Mouse (Mus musculus): ENCODE data around the gene Vmn1r235. TPM values are rescaled to one million over a fixed set of nuclear protein-coding genes. Genes with fewer than 3 reads are reported as not detected.
"Not testable (repeated sequence)": the region's sequence is repeated elsewhere in the genome, so short reads cannot be mapped to it uniquely, and the experiment has no call there.

The Vmn1r235 gene
- not detected in 2 replicates for polyA plus RNA-seq (2015; fragmentation: Nextera tagmentation; extraction: Ambion mirVana)

DNA sequence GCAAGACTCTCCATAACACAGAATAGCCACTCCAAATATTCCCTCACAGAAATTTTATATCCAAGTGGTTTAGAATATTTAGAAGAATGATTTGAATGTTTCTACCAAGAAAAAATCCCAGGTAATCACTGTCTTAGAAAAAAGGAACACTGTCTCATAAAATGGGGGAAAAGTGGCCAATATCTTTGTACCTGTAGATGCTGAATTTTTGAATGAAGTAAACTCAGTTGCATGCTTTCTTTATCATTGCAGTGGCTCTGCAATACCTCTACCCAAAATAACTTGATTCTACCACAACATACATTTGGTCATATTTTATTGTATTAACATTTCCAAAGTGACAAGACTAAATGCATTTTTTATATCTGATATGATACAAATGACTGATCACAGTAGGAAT lies at the start of gene Vmn1r235:
Gene Vmn1r235, plus strand, starts transcription at position 301 of the 400 bp plus-strand sequence.
- TF ChIP-seq EP300 (optimal IDR thresholded peaks at IDR 0.05) (no peak), CTCF (IDR thresholded peaks at IDR 0.05; ENCODE audit: low read depth) (no peak)
- H3K9me3 ChIP-seq (ENCODE audit: control insufficient read depth, low read length) = no peaks in the 10 kb centered on the region
- H3K4me1 ChIP-seq (replicated peaks; ENCODE audit: control insufficient read depth, insufficient read depth) = no peaks in the 10 kb centered on the region
- DNase-seq (ENCODE audit: low spot score) (no peak), ATAC-seq (ENCODE audit: low FRiP score, low TSS enrichment) (no peak)
- H3K4me3 ChIP-seq (ENCODE audit: low read depth, low read length) = no peak within 1 kb of the TSS
- no peaks in the 10 kb centered on the region for H3K27me3 ChIP-seq (ENCODE audit: control insufficient read depth, insufficient read depth, low read length)
- H3K27ac ChIP-seq (replicated peaks) = no peak within 1 kb of the TSS
- H3K36me3 ChIP-seq (ENCODE audit: control insufficient read depth, insufficient read depth, low read length) = no peaks in the 10 kb centered on the region
- no peak within 1 kb of the TSS for H3K9ac ChIP-seq (ENCODE audit: low read length)
- H3K4me2 ChIP-seq (replicated peaks; ENCODE audit: low read depth) = no peak within 1 kb of the TSS

DNA sequence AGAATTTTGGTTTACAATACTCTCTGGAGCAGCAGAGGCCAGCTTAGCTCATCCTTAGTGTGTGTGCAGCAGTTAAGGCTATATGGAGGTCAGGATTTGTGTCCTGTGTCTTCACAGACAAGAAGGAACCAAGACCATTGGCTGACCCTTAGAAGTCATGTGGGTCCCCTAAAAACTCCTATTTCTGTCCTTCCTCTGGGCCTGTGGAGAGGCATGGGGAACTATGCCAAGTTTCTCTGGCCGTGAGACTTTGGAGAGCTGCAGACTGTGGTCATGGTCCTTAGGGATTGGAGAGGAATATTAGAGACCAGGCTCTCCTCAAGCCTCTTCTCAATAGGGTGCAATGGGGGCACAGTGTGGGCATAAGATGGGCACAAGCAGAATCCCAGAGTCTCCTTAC lies 45.1 kb upstream of the Vmn1r235 start:
- not testable (repeated sequence) for H3K36me3 ChIP-seq (ENCODE audit: control insufficient read depth, insufficient read depth, low read length)

DNA sequence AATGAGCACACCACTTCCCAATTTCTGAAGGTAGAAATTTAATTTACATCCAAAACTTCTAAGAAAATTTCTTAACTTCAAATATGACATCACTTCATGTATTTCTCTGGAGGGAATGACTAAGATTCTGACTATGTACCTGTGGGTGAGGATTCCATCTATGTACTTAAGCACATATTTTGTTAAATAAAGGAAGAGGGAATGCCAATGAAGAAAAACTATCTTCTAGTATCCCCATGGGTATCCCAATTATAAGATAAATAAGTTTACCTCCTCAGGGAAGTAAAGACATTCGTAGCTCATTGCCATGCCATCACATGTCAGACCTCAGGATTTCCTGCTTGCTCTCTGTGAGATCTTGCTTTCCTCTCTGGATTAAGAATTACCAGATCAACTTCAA lies 30.4 kb upstream of the Vmn1r235 start, which contains the start of gene Vmn1r234:
Gene Vmn1r234, plus strand, starts transcription at position 301 of the 400 bp plus-strand sequence.
- Histone ChIP-seq H3K36me3 (ENCODE audit: control insufficient read depth, insufficient read depth, low read length) (no peaks in the 10 kb centered on the region), H3K27me3 (ENCODE audit: control insufficient read depth, insufficient read depth, low read length) (no peaks in the 10 kb centered on the region), H3K9ac (ENCODE audit: low read length) (no peak within 1 kb of the TSS), H3K4me3 (ENCODE audit: low read depth, low read length) (no peak within 1 kb of the TSS), H3K27ac (replicated peaks) (no peak within 1 kb of the TSS), H3K9me3 (ENCODE audit: control insufficient read depth, low read length) (no peaks in the 10 kb centered on the region), H3K4me2 (replicated peaks; ENCODE audit: low read depth) (no peak within 1 kb of the TSS), H3K4me1 (replicated peaks; ENCODE audit: control insufficient read depth, insufficient read depth) (no peaks in the 10 kb centered on the region)
- no peak for ATAC-seq (ENCODE audit: low FRiP score, low TSS enrichment)
- TF ChIP-seq CTCF (IDR thresholded peaks at IDR 0.05; ENCODE audit: low read depth) (no peak), EP300 (optimal IDR thresholded peaks at IDR 0.05) (no peak)
- WGBS = 68% methylated on average over 1 of the region's 1 CpGs
- no peak for DNase-seq (ENCODE audit: low spot score)

More for the DNA sequence above, 45.1 kb upstream of the Vmn1r235 start:
- not testable (repeated sequence) for H3K4me2 ChIP-seq (replicated peaks; ENCODE audit: low read depth); H3K9me3 ChIP-seq (ENCODE audit: control insufficient read depth, low read length); H3K27ac ChIP-seq (replicated peaks); DNase-seq (ENCODE audit: low spot score); H3K9ac ChIP-seq (ENCODE audit: low read length); H3K4me1 ChIP-seq (replicated peaks; ENCODE audit: control insufficient read depth, insufficient read depth); ATAC-seq (ENCODE audit: low FRiP score, low TSS enrichment); H3K27me3 ChIP-seq (ENCODE audit: control insufficient read depth, insufficient read depth, low read length); H3K4me3 ChIP-seq (ENCODE audit: low read depth, low read length)
- 72% methylated on average over 1 of the region's 1 CpGs for WGBS

DNA sequence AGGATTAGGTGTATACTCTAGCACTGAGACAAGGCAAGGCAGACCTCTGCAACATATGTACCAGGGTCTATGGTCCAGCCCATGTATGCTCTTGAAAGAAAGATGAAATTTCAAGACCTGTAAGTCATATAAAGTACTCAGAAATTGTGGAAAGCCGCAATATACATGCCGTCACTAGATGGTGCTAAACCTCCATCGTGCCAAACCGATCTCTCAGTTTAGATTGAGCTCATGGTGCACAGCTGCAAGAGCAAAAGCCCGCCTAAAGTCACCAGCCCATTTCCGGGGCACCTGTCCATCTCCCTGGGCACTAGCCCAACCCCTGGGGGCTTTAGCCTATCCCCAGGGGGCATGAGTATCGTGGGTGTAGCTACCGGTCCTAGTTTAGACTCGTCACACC lies 24.6 kb upstream of the Vmn1r235 start:
- Histone ChIP-seq H3K4me3 (ENCODE audit: low read depth, low read length) (no peak overlapping the region), H3K9ac (ENCODE audit: low read length) (no peak overlapping the region), H3K27me3 (ENCODE audit: control insufficient read depth, insufficient read depth, low read length) (no peaks in the 10 kb centered on the region), H3K27ac (replicated peaks) (no peak overlapping the region), H3K4me1 (replicated peaks; ENCODE audit: control insufficient read depth, insufficient read depth) (no peaks in the 10 kb centered on the region), H3K4me2 (replicated peaks; ENCODE audit: low read depth) (no peak overlapping the region), H3K9me3 (ENCODE audit: control insufficient read depth, low read length) (no peaks in the 10 kb centered on the region), H3K36me3 (ENCODE audit: control insufficient read depth, insufficient read depth, low read length) (no peaks in the 10 kb centered on the region)
- DNase-seq (ENCODE audit: low spot score) (peak; percentile 53), ATAC-seq (ENCODE audit: low FRiP score, low TSS enrichment) (no peak)
- TF ChIP-seq CTCF (IDR thresholded peaks at IDR 0.05; ENCODE audit: low read depth) (peak; percentile 78), EP300 (optimal IDR thresholded peaks at IDR 0.05) (no peak)
- 27% methylated on average over 9 of the region's 9 CpGs for WGBS

DNA sequence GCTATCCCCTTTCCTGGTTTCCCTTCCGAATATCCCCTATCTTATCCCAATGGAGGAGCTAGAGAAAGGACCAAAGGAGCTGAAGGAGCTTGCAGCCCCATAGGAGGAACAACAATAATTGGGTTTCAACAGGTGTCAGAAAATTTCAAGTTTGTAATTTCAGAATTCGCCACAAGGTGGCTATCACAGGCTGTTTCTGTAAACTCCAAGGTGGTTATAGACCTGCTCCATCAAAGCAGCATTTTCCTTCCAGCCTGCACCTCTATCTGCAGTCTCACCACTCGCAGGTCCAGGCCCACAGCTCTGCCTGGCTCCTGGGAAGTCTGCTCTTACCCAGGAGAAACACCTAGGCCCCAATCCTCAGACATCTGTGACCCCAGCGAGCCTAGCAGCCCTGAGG lies 15.9 kb downstream of the Vmn1r235 start:
- Histone ChIP-seq H3K27me3 (ENCODE audit: control insufficient read depth, insufficient read depth, low read length) (no peaks in the 10 kb centered on the region), H3K36me3 (ENCODE audit: control insufficient read depth, insufficient read depth, low read length) (no peaks in the 10 kb centered on the region), H3K27ac (replicated peaks) (no peak overlapping the region), H3K4me2 (replicated peaks; ENCODE audit: low read depth) (no peak overlapping the region), H3K9ac (ENCODE audit: low read length) (no peak overlapping the region), H3K9me3 (ENCODE audit: control insufficient read depth, low read length) (no peaks in the 10 kb centered on the region), H3K4me1 (replicated peaks; ENCODE audit: control insufficient read depth, insufficient read depth) (no peaks in the 10 kb centered on the region), H3K4me3 (ENCODE audit: low read depth, low read length) (no peak overlapping the region)
- DNase-seq (ENCODE audit: low spot score) (no peak), ATAC-seq (ENCODE audit: low FRiP score, low TSS enrichment) (peak; percentile 56; the same call in 1 of the 2 replicates)
- TF ChIP-seq EP300 (optimal IDR thresholded peaks at IDR 0.05) (no peak), CTCF (IDR thresholded peaks at IDR 0.05; ENCODE audit: low read depth) (peak; percentile 70)
- 8% methylated on average over 4 of the region's 4 CpGs for WGBS

DNA sequence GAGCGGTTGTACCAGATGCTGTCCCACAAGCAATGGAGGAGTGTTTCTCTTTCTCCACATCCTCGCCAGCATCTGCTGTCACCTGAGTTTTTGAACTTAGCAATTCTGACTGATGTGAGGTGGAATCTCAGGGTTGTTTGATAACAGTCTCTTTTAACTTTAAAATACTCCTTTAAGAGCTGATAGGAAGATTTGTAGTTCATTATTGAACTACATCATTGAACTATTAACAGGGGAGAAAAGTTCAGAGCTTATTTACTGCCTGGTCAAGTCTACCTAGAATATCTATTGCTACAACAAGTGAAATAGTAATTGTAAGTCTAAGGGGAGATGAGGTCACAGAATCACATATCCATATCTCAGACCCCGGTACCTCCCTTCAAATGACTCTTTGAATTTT lies 26.4 kb downstream of the Vmn1r235 start, which contains the start of gene Vmn1r236:
Gene Vmn1r236, plus strand, starts transcription at position 301 of the 400 bp plus-strand sequence.
- 78% methylated on average over 3 of the region's 3 CpGs for whole genome bisulfite sequencing
- TF ChIP-seq CTCF (IDR thresholded peaks at IDR 0.05; ENCODE audit: low read depth) = no peak
- TF ChIP-seq EP300 (optimal IDR thresholded peaks at IDR 0.05) = no peak
- Histone ChIP-seq H3K4me3 (ENCODE audit: low read depth, low read length) (no peak within 1 kb of the TSS), H3K27ac (replicated peaks) (no peak within 1 kb of the TSS), H3K27me3 (ENCODE audit: control insufficient read depth, insufficient read depth, low read length) (no peaks in the 10 kb centered on the region), H3K36me3 (ENCODE audit: control insufficient read depth, insufficient read depth, low read length) (no peaks in the 10 kb centered on the region), H3K4me2 (replicated peaks; ENCODE audit: low read depth) (no peak within 1 kb of the TSS), H3K4me1 (replicated peaks; ENCODE audit: control insufficient read depth, insufficient read depth) (no peaks in the 10 kb centered on the region), H3K9ac (ENCODE audit: low read length) (no peak within 1 kb of the TSS), H3K9me3 (ENCODE audit: control insufficient read depth, low read length) (no peaks in the 10 kb centered on the region)
- ATAC-seq (ENCODE audit: low FRiP score, low TSS enrichment) = no peak
- DNase-seq (ENCODE audit: low spot score) = no peak
